Mouse (Mus musculus): ENCODE data around the gene Hacd2.

DNA sequence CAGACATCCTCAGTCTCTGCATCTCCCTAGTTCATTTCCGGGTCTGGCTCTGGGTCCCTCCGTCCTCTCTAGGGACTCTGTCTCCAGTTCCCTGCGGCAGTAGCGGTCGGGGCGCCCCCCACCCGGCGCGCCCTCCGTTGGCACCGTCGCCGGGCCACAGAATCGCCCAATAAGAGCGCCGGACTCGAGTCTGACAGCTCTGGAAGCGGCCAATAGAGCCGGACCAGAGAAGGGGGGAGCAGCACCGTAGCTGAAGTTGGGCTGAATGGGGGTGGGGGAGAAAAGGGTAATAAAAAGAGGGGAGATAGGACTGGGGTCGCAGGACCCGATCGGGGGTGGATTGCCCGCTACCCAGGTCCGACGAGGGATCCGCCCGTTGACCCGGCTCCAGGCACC, 132.0 kb downstream of the Hacd2 start:
- no peak for TF ChIP-seq POLR2A (IDR thresholded peaks at IDR 0.05; ENCODE audit: extremely low read depth, insufficient read depth, low read length)
- no peak for TF ChIP-seq CTCF (IDR thresholded peaks at IDR 0.05; ENCODE audit: extremely low read depth, insufficient read depth, low read length)

Measured in cortical plate, adult 2 months (tissue).